Mouse (Mus musculus) cerebellum, adult 18-20 months (tissue): ENCODE results near the gene Dph1.
A peak's percentile ranks its signal among the peaks of the same experiment; 100 is the strongest.

Source experiments
- DNase-seq, 2 experiments: peaks; one replicate each; pipeline ENCODE4 v3.0.0; 2021

The Dph1 gene

GRCm38 (mm10) chr11:75190905-75191441 lies at the start of gene Dph1:
Gene Dph1 (minus strand): TSS chr11:75191241.
- no peak for DNase-seq

GRCm38 (mm10) chr11:75240158-75240934 lies 49.3 kb upstream of the Dph1 start:
- DNase-seq: peak; percentile 88 to 95

GRCm38 (mm10) chr11:75234745-75235144 lies 43.7 kb upstream of the Dph1 start:
- peak; percentile 67 to 73 for DNase-seq

- peak in 1 of 2 experiments; percentile 37 for DNase-seq
Observed at GRCm38 (mm10) chr11:75232434-75232833, 41.4 kb upstream of the Dph1 start.

GRCm38 (mm10) chr11:75231756-75232155 lies 40.7 kb upstream of the Dph1 start:
- DNase-seq: peak; percentile 78 to 80

GRCm38 (mm10) chr11:75230272-75230760 lies 39.3 kb upstream of the Dph1 start:
- DNase-seq: no peak

GRCm38 (mm10) chr11:75229289-75229688 lies 38.2 kb upstream of the Dph1 start:
- DNase-seq: peak; percentile 54 to 62

GRCm38 (mm10) chr11:75227632-75228031 lies 36.6 kb upstream of the Dph1 start:
- DNase-seq: no peak

GRCm38 (mm10) chr11:75224835-75225234 lies 33.8 kb upstream of the Dph1 start:
- DNase-seq: no peak

- no peak for DNase-seq
Observed at GRCm38 (mm10) chr11:75224062-75224461, 33.0 kb upstream of the Dph1 start.

GRCm38 (mm10) chr11:75220517-75221145 lies 29.6 kb upstream of the Dph1 start:
- no peak for DNase-seq

GRCm38 (mm10) chr11:75220115-75220514 lies 29.1 kb upstream of the Dph1 start:
- DNase-seq: peak; percentile 65 to 68

- no peak for DNase-seq
Observed at GRCm38 (mm10) chr11:75214081-75214950, 23.3 kb upstream of the Dph1 start.

GRCm38 (mm10) chr11:75213372-75214080 lies 22.5 kb upstream of the Dph1 start:
- DNase-seq: peak; percentile 66 to 74

GRCm38 (mm10) chr11:75212876-75213275 lies 21.8 kb upstream of the Dph1 start:
- DNase-seq: peak; percentile 56 to 60

- peak; percentile 62 to 65 for DNase-seq
Observed at GRCm38 (mm10) chr11:75212031-75212667, 21.1 kb upstream of the Dph1 start.

- DNase-seq: peak in 1 of 2 experiments; percentile 23
Observed at GRCm38 (mm10) chr11:75210755-75211154, 19.7 kb upstream of the Dph1 start.

- DNase-seq: peak in 1 of 2 experiments; percentile 12
Observed at GRCm38 (mm10) chr11:75210093-75210492, 19.1 kb upstream of the Dph1 start.

GRCm38 (mm10) chr11:75209363-75209762 lies 18.3 kb upstream of the Dph1 start:
- DNase-seq: peak in 1 of 2 experiments; percentile 23

GRCm38 (mm10) chr11:75206347-75206746 lies 15.3 kb upstream of the Dph1 start:
- DNase-seq: peak in 1 of 2 experiments; percentile 16

- peak in 1 of 2 experiments; percentile 34 for DNase-seq
Observed at GRCm38 (mm10) chr11:75204472-75204871, 13.4 kb upstream of the Dph1 start.
